Mouse (Mus musculus) kidney, adult 18-20 months (tissue): ENCODE measurements around the gene Abhd17a.

Experiments
- DNase-seq: peaks from one replicate; pipeline ENCODE4 v3.0.0; 2021

The Abhd17a gene

GRCm38 (mm10) chr10:80575925-80576324 is 14.2 kb downstream of the Abhd17a start:
- no peak for DNase-seq

- DNase-seq: no peak
Observed at GRCm38 (mm10) chr10:80574896-80575295, 15.2 kb downstream of the Abhd17a start.

DNA sequence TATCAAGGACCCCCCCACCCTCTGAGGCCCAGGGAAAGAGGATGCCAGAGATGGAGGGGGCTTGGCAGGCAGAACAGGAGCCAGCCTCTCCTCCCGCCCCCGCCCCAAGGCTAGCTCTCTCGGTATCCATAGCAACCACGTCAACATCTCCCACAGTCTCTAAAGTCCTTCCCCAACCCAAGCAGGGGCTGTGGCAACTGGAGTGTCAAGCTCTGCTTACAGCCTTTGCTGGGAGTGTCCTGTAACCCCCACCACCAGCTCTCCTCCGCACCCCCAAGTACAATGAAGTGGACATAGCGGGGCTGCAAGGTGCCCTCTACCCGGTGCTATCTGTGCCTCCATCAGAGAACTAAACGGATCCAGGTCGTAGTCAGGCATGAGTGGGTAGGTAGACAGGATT is 16.2 kb downstream of the Abhd17a start:
- DNase-seq: no peak

DNA sequence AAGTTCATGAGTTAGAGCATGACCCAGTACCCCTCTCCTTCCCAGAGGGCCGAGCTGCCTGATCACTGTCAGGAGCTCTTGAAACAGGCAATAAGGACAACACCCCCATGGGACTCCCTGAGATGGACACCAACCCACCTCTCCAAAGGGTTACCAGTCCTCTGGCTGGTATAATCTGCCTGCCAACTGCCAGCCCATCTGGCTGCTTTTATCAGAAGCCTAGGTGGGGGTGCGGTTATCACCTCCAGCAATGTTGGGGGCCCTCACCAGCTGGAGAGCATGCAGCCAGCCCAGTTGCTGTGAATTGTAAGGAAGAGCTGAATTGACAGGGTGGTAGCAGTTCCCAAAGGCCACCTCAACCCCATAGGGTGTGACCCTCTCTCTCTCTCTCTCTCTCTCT is 17.7 kb downstream of the Abhd17a start:
- no peak for DNase-seq

DNA sequence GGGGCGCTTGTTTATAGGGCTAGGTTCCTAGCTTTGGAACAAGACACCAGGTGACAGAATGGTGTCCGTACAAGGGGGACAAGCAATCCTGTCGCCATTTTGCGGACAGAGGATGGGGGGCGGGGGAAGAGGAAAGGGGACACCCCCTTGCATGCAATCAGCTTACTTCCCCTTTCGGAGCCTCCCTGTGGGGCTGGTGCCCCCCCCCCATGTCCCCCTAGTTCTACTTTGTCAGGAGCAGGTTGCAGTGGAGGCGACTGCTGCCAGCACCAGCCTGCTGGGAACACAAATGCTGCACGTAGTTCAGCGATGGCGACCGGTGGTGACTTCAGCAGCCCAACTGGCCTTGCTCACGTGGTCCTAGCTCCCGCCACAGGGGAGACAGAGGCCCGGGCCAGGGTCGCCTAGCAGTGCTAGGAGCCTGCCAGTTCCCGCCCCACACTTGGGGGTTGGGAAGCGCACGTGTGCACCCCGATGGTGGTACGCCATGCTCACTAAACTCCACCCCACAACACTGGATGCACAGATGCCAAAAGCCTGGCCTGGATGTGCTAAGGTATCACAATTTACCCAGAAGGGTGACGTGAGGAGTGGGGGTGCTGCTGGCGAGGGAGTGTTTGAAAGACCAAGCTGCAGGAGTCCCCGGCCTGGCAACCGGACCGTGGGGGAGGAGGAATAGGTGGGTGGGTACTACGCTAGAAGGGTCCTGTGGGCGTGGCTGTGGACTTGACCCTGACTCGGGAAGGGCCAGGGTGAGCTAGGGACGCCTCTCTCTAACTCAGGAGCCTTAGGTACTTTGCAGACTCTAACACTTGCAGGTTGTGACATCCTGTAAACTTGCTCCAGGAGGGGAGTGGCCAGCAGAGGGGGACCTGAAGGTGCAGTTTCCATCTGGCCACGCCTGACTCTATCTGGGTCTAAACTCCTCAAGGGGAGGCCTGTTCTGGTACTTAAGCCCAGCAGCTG is 19.0 kb downstream of the Abhd17a start:
- DNase-seq: no peak

GRCm38 (mm10) chr10:80570419-80570818 is 19.7 kb downstream of the Abhd17a start:
- DNase-seq: no peak

GRCm38 (mm10) chr10:80569664-80570066 is 20.5 kb downstream of the Abhd17a start:
- peak; percentile 64 for DNase-seq

- no peak for DNase-seq
Observed at GRCm38 (mm10) chr10:80568876-80569275, 21.3 kb downstream of the Abhd17a start.

DNA sequence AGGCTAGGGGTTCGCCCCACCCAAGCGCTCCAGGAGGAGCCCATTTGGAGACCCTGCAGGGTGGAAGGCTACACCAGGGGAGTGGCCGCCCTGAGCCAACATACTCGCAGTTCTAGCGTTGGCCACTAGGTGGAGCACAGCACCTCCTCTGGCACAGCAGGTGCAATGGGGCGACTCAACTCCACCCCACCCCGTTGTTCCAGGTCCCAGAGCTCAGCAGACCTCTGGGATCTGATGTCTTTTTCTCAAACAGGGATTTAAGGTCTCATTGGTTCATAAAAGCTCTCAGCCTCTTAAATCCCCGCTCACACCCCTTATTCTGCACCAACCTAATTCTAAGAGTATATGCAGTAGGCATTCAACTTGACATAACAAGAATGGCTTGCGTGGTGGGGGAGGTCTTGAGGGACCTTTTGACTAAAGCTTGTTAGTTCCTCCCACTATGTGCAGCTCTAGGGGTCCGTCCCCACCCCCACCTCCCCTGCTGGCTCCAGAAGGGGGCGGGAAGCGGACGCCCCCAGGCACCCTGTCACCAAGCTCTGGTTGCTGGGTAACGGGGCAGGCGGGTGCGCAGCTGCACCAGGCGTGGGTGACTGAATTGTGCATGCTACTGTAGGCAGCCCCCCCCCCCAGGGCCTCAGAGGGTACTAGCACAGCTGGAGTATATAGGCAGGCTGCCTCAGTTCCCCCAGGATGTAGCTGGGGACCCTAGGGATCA is 23.6 kb downstream of the Abhd17a start:
- DNase-seq: peak; percentile 89

GRCm38 (mm10) chr10:80561116-80561944 is 28.8 kb downstream of the Abhd17a start, which contains the start of gene Rexo1:
Gene Rexo1, minus strand, starts transcription at chr10:80561560.
- DNase-seq: peak; percentile 97

- no peak for DNase-seq
Observed at GRCm38 (mm10) chr10:80560621-80561020, 29.5 kb downstream of the Abhd17a start.

DNA sequence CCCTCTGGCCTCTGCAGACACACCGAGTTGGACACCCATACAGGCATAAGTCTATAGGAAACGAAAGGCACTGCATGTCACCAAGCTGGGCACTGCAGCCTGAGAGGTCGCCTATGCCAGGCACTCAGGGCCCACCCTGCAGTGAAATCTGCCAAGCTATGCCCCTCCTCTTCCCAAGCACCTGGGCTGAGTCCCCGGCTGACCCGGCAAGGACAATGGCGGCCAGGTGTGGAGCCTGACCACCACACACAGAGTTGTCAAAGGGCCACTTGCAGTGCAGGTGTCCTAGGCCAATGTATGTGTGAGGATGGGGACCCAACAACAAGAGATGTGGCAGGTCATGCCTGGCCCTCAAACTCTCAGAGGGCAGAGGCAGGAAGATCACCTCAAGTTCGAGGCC is 30.7 kb downstream of the Abhd17a start:
- DNase-seq: no peak

DNA sequence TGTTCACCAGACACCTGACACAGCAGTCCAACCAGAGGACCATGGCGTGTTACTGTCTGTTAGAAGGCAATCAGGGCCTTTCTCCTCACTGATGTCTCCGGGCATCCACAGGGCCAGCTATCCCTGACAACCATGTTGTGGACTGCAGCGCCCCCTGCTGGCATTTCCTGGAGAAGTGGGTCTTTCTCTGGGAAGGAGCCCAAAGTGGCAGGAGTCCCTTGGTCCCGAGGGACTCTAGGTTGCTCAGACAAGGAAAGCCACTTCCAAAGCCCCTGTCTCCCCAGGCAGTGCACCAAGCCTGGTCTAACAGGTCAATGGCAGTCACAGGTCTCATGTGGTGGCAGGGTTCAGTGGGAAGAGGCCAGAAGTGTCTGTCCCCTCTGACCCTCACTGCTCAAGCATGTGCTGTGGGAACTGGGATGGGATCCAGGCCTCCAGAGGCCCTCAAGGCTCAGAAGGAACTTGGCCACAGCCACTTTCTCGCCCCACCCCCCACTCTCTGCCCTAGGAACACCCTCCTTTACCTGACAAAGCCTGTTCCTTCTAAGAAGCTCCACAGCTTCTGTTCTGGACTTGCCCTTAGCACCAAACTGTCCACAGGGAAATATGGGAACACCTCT is 32.7 kb downstream of the Abhd17a start:
- DNase-seq: peak; percentile 89

DNA sequence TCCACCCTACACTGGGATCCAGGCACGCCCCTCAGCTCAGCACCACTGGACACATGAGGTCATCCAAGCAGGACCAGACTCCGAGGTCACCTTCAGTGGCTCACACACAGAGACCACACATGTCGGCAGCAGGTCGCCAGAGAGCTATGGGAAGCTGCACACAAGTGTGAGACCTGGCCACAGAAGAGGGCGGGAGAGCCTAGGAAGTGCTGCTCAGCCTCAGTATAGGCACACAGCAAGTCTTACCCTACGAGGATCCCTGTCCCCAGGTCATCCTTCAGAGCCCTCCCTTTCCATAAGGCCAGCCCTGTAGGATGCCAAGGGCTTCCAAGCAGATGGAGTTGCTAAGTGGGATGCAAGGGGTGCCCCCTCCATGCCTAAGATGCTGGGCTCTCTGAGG is 36.1 kb downstream of the Abhd17a start:
- DNase-seq: no peak

- no peak for DNase-seq
Observed at GRCm38 (mm10) chr10:80553575-80553974, 36.6 kb downstream of the Abhd17a start.

GRCm38 (mm10) chr10:80552364-80552763 is 37.8 kb downstream of the Abhd17a start:
- DNase-seq: no peak

DNA sequence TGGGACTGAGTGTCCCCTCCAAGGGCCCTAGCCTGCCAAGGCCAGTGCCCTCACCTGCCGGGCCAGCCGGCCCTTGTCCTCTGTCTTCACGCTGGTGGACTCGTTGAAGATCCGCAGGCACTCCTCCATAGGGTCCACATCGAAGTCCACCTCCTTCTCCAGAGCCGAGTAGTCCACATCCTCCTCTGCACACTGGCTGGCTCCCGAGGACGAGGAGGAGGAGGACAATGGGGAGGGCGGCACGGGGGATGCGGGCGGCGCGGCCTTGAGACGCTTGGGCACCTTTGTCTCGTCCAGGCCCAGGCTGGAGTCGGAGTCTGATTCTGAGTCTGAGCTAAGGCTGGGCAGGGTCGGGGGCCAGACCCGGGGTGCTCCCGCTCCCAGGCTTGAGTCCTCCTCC is 40.9 kb downstream of the Abhd17a start:
- no peak for DNase-seq

DNA sequence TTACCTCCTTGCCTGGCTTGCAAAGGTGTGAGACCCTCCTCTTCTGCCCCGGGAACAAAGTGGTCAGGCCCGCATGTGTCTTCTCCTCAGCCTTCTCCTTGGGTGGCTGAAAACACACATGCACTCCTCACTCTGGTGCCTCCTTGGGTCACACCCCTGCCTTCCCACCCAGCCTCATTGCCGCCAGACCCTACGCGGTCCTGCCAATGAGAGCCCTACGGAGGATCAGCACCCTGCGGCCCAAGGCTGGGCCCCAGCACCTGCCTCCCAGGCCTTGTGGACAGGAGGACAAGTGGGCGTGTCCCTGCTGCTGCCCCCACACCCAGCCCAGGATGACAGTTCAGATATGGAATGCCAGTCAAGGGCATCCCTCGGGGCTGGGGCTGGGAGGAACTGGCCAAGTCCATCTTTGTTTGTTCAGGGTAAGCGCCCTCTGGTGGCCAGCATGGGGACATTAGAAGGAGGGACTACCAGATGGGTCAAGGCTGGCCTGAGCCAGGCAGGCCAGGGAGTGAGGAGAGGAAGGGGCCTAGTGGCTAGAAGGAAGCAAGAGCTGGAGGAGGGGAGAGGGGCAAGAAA is 41.6 kb downstream of the Abhd17a start:
- peak; percentile 64 for DNase-seq

DNA sequence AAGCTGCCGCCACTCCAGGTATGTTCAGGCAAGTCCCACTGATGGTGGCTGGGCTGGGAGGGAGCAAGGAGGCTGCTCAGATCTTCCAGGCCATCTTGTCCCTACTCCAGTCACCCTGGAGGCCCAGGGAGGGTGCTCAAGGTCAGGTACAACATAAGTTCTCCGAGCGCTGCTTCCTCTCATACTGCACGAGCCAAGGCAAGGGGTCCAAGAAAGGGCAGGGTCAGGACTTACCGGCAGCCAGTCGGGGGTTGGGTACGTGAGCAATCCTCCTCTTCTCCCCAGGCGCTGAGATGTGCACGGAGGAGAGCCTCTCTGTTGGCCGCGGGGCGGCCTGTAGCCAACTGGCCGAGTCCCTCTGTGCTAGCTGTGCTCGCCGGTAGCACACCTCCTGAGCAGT is 42.6 kb downstream of the Abhd17a start:
- no peak for DNase-seq

GRCm38 (mm10) chr10:80546945-80547344 is 43.2 kb downstream of the Abhd17a start:
- DNase-seq: no peak

DNA sequence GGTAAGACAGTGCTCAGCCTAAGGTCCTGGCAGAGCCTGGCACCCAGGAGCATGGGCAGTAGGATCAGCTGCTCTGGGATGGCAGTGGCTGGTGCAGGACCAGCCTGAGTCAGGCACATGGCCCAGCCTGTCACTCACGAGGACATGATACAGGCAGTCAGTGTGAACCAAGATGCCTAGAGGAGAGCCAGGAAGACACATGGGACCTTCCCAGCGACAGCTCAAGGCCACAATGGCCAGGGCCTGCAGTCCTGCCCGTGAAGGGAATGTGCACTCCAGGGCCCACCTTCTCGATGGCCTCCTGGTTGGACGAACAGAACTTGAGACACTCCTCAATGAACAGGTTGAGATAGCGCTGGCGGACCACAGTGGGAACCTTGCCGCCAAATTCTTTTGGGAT is 44.6 kb downstream of the Abhd17a start:
- no peak for DNase-seq

DNA sequence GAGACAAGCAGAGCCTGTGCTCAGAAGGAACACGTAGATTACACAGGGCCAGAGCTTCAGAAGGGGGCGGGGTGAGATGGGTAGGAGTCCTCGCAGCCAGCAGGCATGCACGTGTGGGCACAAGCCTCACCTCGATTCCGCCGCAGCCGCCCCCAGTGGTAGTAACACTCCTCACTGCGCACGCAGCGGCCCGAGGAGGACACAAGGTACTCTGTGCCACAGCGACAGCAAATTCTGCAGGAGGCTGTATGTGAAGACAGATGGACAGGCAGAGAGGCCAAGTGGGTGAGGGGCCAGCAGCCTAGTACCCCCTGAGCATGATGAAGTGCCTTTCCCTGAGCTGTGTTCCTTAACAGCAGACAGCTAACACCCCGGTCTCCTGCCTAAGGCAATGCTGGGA is 46.3 kb downstream of the Abhd17a start:
- DNase-seq: no peak
